Mouse (Mus musculus): ENCODE measurements around the gene Ankrd34b.

- TF ChIP-seq CTCF (IDR thresholded peaks at IDR 0.05; ENCODE audit: extremely low read depth, insufficient read length, insufficient replicate concordance, low read depth, low read length) (no peak), POLR2A (IDR thresholded peaks at IDR 0.05; ENCODE audit: low read depth, low read length) (no peak)
These were observed 43.7 kb downstream of the Ankrd34b start for GRCm38 (mm10) chr13:92469381-92469780.

Measured in small intestine, adult 2 months (tissue).